Mouse (Mus musculus): ENCODE data around the gene Cuzd1. TPM values are rescaled to one million over a fixed set of nuclear protein-coding genes. Genes with fewer than 3 reads are reported as not detected.
A peak's percentile ranks its signal among the peaks of the same experiment; 100 is the strongest.

The Cuzd1 gene
- polyA plus RNA-seq (2012; rRNA removed): 0.09 and 0.20 TPM in 2 replicates

DNA sequence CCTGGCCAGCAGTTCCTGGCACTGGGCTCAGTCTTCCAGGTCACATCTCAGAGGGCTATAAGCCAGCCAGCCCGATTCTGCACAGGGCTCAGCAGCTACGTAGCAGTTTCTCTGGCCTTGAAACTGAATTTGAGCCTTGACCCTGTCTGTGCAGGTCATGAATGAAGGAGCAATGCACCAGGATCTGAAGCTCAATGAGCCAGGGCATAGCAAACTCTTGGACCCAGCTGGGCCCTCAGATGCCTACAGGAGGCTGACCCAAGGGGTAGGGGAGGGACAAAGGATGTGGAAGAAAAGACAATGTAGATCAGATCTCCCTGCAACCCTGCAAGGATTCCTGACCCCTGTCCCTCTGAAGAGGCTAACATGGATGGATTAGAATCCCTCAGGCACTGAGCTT, at the start of gene Cuzd1:
Gene Cuzd1 (minus strand): TSS at position 101 of the 400 bp plus-strand sequence.
- WGBS: 90% methylated on average over 2 of the region's 2 CpGs

DNA sequence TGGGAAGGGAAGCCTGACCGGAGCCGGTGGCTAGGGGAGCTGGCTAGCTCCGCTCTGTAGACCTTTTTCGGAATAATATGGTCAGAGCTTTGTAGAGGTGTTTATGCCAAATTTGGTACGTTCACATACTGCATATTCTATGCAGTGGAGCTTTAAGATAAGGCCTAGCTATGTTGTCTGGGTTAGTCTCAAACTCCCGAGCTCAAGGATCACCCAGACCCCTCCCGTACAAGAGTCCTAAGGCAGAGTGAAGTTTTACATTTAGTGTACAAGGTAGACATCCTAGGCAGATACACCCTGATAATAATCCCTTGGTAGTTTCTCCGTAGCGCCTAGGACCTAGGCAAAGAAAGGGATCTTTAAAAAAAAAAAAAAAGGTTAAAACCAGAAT, 49.4 kb upstream of the Cuzd1 start:
- no peaks in the 10 kb centered on the region for H3K4me1 ChIP-seq (replicated peaks; ENCODE audit: control insufficient read depth, insufficient read depth, low read length)
- H3K4me3 ChIP-seq (ENCODE audit: control insufficient read depth, insufficient read depth, low read length): peak overlapping the region; percentile 56
- H3K27me3 ChIP-seq (ENCODE audit: control insufficient read depth, insufficient read depth, low read length): no peaks in the 10 kb centered on the region
- H3K27ac ChIP-seq (ENCODE audit: control insufficient read depth, insufficient read depth, low read length): no peak overlapping the region
- no peaks in the 10 kb centered on the region for H3K36me3 ChIP-seq (ENCODE audit: control insufficient read depth, insufficient read depth, low read length)
- DNase-seq: no peak
- no peak for TF ChIP-seq CTCF (IDR thresholded peaks at IDR 0.05; ENCODE audit: borderline replicate concordance, control insufficient read depth, extremely low read depth, insufficient read depth, low read length, poor library complexity)
- WGBS: 15% methylated on average over 9 of the region's 9 CpGs

More for the DNA sequence above, at the start of gene Cuzd1:
- H3K27me3 ChIP-seq (ENCODE audit: control insufficient read depth, insufficient read depth, low read length): no peaks in the 10 kb centered on the region
- no peak for DNase-seq
- H3K36me3 ChIP-seq (ENCODE audit: control insufficient read depth, insufficient read depth, low read length): no peaks in the 10 kb centered on the region
- no peaks in the 10 kb centered on the region for H3K4me1 ChIP-seq (replicated peaks; ENCODE audit: control insufficient read depth, insufficient read depth, low read length)
- TF ChIP-seq CTCF (IDR thresholded peaks at IDR 0.05; ENCODE audit: borderline replicate concordance, control insufficient read depth, extremely low read depth, insufficient read depth, low read length, poor library complexity): no peak
- TF ChIP-seq POLR2A (IDR thresholded peaks at IDR 0.05; ENCODE audit: control insufficient read depth, extremely low read depth, insufficient read depth, low read length, poor library complexity): no peak
- H3K27ac ChIP-seq (ENCODE audit: control insufficient read depth, insufficient read depth, low read length): no peak within 1 kb of the TSS
- no peak within 1 kb of the TSS for H3K4me3 ChIP-seq (ENCODE audit: control insufficient read depth, insufficient read depth, low read length)

DNA sequence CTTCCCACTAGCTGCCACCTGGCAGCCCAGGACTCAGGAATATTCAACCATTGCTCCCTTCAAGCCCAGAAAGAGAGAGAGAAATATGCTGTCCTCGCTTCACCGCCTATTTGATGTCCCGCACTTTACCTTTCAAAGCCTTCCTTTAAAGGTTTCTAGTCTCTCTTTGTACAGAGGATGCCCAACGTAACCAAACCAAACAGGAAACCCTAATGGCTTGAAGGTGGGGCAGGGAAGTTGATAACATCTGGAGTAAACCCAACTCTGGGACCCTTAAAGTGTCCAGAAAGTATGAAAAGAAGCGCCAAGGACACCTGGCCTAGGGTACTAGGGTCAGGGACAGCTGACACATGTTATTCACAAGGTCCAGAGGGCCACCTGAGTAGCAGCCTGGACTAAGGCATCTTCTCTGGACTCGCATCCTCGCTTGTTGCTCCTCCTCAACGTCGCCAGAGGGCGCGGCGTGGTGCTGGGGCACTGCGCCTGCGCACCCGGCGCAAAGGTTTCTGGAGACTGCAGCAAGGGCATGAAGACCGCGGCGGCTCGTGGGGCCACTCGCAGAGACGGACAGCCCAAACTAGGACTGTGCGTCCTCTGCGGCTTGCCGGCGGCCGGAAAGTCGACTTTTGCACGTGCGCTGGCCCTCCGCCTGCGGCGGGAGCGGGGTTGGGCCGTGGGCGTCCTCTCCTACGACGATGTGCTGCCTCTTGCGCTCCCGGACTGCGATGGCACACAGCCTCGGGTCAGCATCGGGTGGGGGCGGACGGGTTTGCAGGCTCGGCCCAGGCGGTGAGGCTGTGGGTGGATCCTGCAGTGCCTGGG, 48.8 kb upstream of the Cuzd1 start, which contains the start of gene Pstk:
Gene Pstk (plus strand): TSS at position 494 of the 822 bp plus-strand sequence.
- TF ChIP-seq POLR2A (IDR thresholded peaks at IDR 0.05; ENCODE audit: control insufficient read depth, extremely low read depth, insufficient read depth, low read length, poor library complexity): peak; percentile 76; the same call in 1 of the 2 replicates
- TF ChIP-seq CTCF (IDR thresholded peaks at IDR 0.05; ENCODE audit: borderline replicate concordance, control insufficient read depth, extremely low read depth, insufficient read depth, low read length, poor library complexity): peak; percentile 91
- peak; percentile 81 for DNase-seq
- Histone ChIP-seq H3K36me3 (ENCODE audit: control insufficient read depth, insufficient read depth, low read length) (no peaks in the 10 kb centered on the region), H3K4me1 (replicated peaks; ENCODE audit: control insufficient read depth, insufficient read depth, low read length) (no peaks in the 10 kb centered on the region), H3K27me3 (ENCODE audit: control insufficient read depth, insufficient read depth, low read length) (no peaks in the 10 kb centered on the region), H3K27ac (ENCODE audit: control insufficient read depth, insufficient read depth, low read length) (no peak within 1 kb of the TSS), H3K4me3 (ENCODE audit: control insufficient read depth, insufficient read depth, low read length) (peak within 1 kb of the TSS; percentile 56)
- WGBS: under 1% methylated on average over 47 of the region's 47 CpGs

DNA sequence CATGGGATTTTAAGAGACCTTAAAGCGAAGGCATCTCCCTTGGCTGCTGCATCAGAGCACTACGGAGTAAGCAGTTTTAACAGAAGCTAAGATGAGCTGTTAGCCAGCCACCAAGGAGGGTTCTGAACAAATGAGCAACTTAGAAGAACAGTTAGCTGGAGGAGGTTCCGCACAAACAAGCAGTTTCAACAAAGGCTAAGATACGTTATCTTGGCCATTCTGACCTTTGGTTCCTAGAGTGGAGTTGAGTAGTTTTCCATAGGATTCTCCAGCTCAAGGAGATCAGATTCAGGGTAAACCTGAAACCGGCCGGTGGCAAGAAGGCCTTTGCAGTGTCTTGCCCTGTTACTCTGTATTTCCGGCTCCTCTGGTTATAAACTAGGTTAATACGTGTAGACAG, 42.0 kb upstream of the Cuzd1 start:
- H3K36me3 ChIP-seq (ENCODE audit: control insufficient read depth, insufficient read depth, low read length): no peaks in the 10 kb centered on the region
- no peak overlapping the region for H3K27ac ChIP-seq (ENCODE audit: control insufficient read depth, insufficient read depth, low read length)
- peaks cover 6% of the 10 kb centered on the region for H3K4me1 ChIP-seq (replicated peaks; ENCODE audit: control insufficient read depth, insufficient read depth, low read length)
- no peak overlapping the region for H3K4me3 ChIP-seq (ENCODE audit: control insufficient read depth, insufficient read depth, low read length)
- no peak for DNase-seq
- no peaks in the 10 kb centered on the region for H3K27me3 ChIP-seq (ENCODE audit: control insufficient read depth, insufficient read depth, low read length)
- TF ChIP-seq POLR2A (IDR thresholded peaks at IDR 0.05; ENCODE audit: control insufficient read depth, extremely low read depth, insufficient read depth, low read length, poor library complexity) (no peak), CTCF (IDR thresholded peaks at IDR 0.05; ENCODE audit: borderline replicate concordance, control insufficient read depth, extremely low read depth, insufficient read depth, low read length, poor library complexity) (no peak)
- WGBS: 97% methylated on average over 8 of the region's 8 CpGs

DNA sequence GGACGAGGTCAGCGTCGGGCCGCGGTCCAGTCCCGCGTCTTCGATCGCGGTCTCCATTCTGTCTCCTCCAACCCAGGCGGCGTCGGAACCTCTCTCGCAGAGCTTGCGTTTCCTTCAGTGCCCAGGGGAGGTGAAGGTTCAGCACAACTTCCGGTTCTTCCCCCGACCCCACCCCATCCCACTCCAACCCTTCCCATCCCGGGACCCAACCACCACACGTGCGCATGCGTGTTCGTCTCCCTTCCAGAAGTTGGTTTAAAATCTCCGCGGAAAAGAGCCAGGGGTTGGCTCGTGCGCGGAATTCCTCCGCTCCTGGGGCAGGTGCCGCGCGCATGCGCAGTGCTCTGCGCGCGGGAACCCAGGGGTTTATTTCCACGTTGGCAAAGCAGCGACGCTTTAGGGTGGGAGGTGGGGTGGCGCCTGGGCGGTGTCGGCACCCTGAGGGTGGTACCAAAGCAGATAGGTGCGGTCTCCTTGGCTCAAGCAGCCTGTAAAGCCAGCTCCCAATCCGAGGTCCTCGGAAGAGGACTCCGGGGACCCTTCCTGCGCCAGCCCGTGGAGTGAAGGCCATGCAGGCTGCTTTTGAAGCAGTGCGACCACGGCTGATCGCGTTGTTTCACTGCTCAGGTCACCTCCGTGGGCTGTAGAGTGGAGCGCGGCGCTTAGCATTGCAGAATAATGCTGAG, 40.7 kb upstream of the Cuzd1 start, which contains the start of gene 2310057M21Rik:
Gene 2310057M21Rik (minus strand): TSS at position 145 of the 686 bp plus-strand sequence.
- Histone ChIP-seq H3K27ac (ENCODE audit: control insufficient read depth, insufficient read depth, low read length) (peak within 1 kb of the TSS; percentile 39; the same call in 1 of the 2 replicates), H3K4me1 (replicated peaks; ENCODE audit: control insufficient read depth, insufficient read depth, low read length) (peaks cover 6% of the 10 kb centered on the region), H3K4me3 (ENCODE audit: control insufficient read depth, insufficient read depth, low read length) (peak within 1 kb of the TSS; percentile 89), H3K36me3 (ENCODE audit: control insufficient read depth, insufficient read depth, low read length) (no peaks in the 10 kb centered on the region), H3K27me3 (ENCODE audit: control insufficient read depth, insufficient read depth, low read length) (no peaks in the 10 kb centered on the region)
- WGBS: under 1% methylated on average over 55 of the region's 55 CpGs
- DNase-seq: peak; percentile 88
- TF ChIP-seq POLR2A (IDR thresholded peaks at IDR 0.05; ENCODE audit: control insufficient read depth, extremely low read depth, insufficient read depth, low read length, poor library complexity): peak; percentile 70; the same call in 1 of the 2 replicates
- TF ChIP-seq CTCF (IDR thresholded peaks at IDR 0.05; ENCODE audit: borderline replicate concordance, control insufficient read depth, extremely low read depth, insufficient read depth, low read length, poor library complexity): peak; percentile 25; the same call in 1 of the 2 replicates

DNA sequence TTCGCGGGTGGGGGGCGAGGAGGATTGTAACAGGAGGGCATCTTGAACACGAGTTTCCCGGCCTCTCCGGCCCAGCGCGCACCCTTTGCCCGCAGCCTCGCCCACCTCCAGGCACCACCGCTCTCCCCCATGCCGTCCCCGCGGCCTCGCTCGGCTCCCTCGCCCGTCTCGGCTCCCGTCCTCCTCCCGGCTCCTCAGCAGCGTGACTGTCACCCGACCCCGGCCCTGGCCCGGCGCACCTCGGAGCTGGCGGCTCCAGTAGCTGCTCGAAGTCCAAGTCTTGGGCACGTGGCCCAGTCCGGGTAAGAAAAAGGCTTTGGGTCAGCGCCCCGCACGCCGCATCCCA, 40.1 kb upstream of the Cuzd1 start:
- Histone ChIP-seq H3K4me1 (replicated peaks; ENCODE audit: control insufficient read depth, insufficient read depth, low read length) (peaks cover 6% of the 10 kb centered on the region), H3K36me3 (ENCODE audit: control insufficient read depth, insufficient read depth, low read length) (peaks cover 2% of the 10 kb centered on the region; the same call in 1 of the 2 replicates), H3K27me3 (ENCODE audit: control insufficient read depth, insufficient read depth, low read length) (no peaks in the 10 kb centered on the region), H3K27ac (ENCODE audit: control insufficient read depth, insufficient read depth, low read length) (no peak overlapping the region), H3K4me3 (ENCODE audit: control insufficient read depth, insufficient read depth, low read length) (peak overlapping the region; percentile 89)
- DNase-seq: no peak
- WGBS: 2% methylated on average over 35 of the region's 35 CpGs
- TF ChIP-seq POLR2A (IDR thresholded peaks at IDR 0.05; ENCODE audit: control insufficient read depth, extremely low read depth, insufficient read depth, low read length, poor library complexity) (no peak), CTCF (IDR thresholded peaks at IDR 0.05; ENCODE audit: borderline replicate concordance, control insufficient read depth, extremely low read depth, insufficient read depth, low read length, poor library complexity) (no peak)

Data from thymus, adult 2 months (tissue).